Mouse (Mus musculus) left cerebral cortex, adult 9 months (tissue): ENCODE results near the gene Mdp1.
A peak's percentile ranks its signal among the peaks of the same experiment; 100 is the strongest.

Experiments used
- DNase-seq, 2 experiments: peaks; one replicate each; pipeline ENCODE4 v3.0.0; 2022; ENCODE audit warnings: low spot score in 2 of 2

Gene Mdp1

DNA sequence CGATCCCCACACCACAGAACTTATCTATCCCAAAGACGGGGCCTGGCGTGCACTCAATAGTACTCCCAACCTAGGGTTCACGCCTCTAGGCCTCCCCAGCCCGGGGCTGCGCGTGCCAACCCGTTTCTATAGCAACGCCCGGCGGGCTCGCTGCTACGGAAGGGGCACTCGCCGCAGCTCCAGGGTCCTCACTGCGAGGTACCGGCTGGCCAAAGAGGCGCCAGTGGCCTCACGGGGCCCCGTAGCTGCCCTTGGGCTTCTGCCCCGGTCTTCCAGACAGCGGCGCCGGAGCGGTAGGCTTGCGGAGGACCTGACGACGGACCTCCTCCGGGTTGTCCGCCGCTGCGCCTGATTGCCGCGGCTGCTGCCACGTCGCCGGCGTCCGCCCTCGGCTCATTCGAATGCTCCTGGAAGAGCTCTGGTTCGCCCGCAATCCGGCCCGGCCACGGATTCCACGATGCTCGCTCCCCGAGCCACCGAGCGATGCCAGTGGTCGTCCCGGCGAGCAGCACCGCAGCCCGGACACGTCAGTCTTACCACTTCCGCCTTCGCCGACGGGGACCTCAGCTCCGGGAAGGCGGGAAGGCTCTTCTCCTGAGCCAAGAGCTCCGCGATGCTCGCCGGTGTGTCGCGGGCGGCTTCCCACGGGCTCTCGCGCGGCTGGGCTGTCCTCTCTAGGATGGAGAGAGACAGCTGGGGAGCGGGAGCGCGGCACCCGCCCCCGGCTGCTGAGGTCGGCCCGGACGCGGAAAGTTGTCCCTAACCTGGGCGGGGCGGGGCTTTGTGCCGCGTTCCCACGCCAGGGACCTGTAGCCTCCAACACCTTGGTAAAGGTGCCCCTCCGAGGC, 17.0 kb downstream of the Mdp1 start, which contains the start of gene Tm9sf1:
Gene Tm9sf1 (minus strand): TSS at position 747 of the 848 bp plus-strand sequence.
- DNase-seq = peak; percentile 69 to 82

DNA sequence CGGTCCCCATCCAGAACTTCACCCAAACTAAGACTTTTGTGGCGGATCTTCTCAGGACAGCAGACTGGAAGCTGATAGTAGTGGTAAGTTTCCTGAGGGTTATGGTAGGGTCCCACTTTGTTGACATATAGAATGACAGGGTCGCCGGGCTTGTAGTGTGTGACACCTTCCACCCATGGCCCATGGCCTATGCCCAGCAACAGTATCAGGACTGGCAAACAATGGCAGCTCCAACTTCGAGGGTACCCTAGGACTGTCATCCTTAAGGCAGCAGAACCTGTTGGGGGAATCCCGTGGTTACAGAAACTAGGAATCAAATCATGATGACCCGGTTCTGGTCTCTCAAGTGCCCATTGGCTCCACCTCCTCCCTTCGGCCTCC, 17.6 kb downstream of the Mdp1 start:
- DNase-seq = no peak

DNA sequence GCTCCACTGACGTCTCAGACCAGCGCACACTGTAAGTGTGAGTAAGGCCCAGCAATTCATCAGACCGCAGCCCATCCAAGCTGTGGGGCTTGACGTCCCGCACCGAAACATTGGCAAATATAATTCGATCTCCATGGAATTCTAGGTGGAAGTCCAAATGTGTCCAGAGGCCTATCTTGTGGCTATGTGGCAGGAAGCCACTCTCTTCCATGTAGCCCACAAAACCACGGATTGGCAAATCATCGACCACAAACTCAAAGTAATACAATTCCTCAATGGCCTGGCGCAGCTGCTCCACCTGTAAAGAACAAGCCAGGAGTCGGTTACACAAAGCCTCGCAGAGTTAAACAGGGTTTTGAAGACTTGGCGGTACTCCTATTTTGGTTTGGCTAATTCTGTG, 19.0 kb downstream of the Mdp1 start:
- DNase-seq = no peak

DNA sequence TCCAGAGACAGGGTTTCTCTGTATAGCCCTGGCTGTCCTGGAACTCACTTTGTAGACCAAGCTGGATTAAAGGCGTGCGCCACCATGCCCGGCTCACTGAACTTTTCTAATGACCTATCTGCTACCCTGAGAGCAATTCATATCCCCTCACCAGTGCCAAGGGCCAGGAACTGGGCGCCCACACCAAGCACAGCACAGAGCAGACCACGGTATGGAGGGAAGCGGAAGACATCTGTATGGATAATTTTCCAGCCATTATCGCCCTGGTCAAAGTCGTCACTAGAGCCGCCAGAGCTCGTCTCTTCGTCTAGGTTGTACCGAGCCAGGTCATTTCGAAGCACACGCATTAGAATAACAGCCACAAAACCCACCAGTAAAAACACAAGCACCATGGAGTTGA, 19.5 kb downstream of the Mdp1 start:
- DNase-seq = no peak

DNA sequence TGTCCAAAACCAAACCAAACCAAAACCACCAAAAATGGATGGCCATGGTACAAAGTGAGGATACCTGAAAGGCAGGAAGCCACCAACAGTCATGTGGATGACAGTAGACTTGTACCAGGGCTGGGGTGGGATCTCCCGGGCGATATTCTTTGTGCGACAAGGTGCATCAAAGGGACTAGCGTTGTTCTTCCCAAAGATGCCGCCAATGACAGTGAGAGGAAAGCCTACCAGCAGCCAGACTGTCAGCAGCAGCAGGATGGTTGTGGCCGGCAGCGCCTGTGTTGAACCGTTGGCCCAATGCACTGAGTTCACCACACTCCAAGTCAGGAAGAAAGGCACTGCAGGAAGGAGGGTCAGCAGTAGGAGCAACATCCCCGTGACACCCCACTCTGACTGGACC, 22.5 kb downstream of the Mdp1 start, which contains the start of gene Gm49378:
Gene Gm49378 (minus strand): TSS at position 101 of the 400 bp plus-strand sequence.
- DNase-seq = no peak

DNA sequence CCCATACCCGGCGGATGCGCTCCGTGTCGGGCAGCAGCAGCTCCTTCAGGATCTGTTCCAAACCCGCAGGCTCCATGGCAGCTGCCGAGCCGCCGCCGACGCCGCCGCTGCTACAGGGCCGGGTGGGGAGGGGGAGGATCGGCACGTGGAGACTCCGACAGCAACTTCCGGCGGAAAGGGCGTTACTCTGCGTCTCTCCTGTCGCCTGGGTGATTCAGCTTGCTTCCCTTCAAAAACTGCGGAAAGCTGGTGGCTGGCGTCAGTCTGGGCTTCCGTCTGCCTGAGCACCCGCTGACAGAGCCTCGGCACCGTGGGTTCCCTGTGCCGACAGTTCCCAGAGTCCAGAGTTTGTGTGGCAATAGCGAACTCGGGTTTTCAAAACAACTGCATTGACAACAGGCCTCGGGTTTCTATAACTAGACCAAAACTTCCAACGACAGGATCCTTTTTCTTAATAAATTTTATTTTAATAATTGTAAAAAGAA, 24.7 kb downstream of the Mdp1 start, which contains the start of gene Ipo4:
Gene Ipo4 (minus strand): TSS at position 435 of the 485 bp plus-strand sequence.
- peak; percentile 75 to 89 for DNase-seq

DNA sequence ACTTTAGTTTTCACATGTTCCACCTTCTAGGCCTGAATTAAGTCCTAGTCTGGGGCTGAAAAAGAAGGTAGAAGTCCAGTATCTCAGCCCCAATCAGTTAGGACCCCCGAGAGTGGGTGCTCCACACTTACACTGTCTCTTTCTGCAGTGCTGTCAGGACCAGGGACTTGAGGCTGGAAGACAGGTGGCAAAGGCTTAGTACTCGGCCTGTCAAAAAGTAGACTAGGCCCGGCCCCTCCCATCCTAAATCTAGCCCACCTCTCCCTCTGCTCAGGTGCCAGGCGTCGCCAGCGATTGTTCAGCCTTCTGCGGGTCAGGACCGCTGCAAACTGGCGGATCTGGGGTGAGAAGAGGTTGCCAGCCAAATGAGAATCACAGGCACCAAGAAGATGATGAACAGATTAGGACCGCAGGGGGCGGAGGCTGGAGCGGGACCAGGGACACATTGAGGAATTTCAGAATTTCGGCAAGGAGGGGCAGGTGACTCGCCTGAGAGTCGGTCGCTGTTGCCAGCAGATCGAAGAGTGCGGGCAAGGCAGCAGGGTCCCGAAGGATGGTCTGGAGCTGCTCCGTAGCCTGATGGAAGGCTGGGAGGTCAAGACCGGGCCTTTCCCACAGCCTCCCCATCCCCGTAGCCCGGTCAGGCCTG, 25.3 kb downstream of the Mdp1 start:
- no peak for DNase-seq

DNA sequence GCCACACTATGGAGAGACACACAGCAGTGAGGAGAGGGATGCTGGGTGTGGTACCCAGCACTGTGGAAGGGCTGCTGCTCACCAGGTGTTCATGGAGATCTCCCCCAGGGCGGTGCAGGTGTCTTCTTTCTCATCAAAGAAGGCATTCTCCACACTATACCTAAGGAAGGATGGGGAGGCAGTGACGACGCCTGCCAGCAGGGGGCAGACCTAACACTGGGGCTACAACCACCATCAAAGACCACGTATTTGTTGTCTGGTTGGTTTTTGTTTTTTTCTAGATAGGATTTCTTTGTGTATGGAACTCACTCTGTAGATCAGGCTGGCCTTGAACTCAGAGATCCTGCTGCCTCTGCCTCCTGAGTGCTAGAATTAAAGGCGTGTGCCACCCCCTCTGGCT, 31.0 kb downstream of the Mdp1 start:
- DNase-seq = peak in 1 of 2 experiments; percentile 53

DNA sequence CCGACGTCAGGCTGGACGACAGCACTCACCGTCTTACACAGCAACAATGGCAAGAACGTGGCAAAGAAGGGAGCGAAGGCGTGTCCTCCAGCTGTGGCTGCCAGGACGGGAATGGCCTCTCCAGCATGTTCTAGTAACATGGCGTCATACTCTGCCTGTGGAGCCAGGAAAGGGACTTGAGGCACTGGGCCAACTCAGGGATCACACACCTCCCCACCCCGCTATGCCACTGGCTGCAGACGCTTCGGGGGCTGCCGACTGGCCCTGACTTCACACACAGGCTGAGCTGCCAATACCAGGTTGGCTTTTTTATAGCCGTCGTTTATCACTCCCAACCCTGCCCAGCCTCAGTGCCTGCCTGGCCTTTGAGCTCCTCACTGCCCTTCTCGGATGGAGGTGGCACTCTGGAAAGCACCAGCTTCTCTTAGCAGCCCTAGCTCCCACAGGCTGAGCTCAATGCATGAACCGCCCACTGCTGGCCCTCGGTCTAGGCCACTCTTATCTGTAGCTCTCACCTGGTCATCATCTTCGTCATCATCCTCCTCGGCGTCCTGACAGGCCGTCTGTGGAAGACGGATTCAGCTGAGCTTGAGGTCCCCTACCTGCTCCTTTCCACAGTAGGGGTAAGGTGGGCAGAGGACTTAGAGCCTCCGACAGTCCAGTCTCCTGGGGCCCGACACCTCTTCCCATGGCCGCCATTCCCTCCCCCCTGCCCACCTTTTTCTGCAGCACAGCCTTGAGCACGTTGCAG, 32.1 kb downstream of the Mdp1 start:
- no peak for DNase-seq

DNA sequence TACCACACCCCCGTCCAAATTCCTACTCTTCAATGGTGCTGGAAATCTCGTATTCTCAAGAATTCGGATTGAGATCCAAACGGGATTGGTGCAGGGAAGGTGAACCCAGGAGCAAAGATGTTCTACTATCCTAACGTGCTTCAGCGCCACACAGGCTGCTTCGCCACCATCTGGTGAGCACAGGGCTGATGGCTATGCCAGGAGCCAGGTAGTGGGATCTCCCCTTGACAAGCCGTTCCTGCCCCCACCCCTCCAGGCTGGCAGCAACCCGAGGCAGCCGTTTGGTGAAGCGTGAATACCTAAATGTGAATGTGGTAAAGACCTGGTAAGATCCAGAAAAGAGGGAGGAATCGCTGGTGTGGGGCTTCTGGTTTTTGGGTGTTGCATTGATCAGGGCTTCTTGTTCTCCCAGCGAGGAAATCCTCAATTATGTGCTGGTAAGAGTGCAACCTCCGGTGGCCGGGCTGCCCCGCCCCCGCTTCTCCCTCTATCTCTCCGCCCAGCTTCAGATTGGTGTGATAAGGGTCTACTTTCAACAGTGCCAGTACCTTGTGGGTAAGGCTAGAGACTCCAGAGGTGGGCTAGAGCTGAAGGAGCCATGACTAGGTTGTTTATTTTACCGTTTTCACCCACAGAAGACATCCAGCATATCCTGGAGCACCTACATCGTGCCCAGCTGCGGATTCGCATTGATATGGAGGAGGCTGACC, 41.7 kb downstream of the Mdp1 start:
- no peak for DNase-seq

DNA sequence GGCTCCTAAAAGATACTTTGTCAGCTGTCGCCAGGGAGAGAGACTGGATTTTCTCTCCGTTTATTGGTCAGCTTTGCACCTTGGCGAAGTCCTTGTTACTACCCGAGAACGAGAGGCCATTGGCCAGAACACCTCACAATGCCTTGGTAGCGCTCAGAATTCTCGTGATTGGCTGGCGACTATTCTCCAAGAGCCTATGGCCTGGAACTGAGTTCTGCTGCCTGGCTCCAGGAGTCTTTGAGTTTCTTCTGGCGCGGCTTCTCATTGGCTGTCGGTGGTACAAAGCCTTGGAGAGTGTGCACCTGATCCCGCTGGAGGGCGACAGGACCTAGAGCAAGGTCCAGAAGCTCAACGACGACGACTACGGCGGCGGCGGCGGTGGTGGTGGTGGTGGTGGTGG, 42.5 kb downstream of the Mdp1 start, which contains the start of gene Rec8:
Gene Rec8 (plus strand): TSS at position 216 of the 400 bp plus-strand sequence.
- no peak for DNase-seq

DNA sequence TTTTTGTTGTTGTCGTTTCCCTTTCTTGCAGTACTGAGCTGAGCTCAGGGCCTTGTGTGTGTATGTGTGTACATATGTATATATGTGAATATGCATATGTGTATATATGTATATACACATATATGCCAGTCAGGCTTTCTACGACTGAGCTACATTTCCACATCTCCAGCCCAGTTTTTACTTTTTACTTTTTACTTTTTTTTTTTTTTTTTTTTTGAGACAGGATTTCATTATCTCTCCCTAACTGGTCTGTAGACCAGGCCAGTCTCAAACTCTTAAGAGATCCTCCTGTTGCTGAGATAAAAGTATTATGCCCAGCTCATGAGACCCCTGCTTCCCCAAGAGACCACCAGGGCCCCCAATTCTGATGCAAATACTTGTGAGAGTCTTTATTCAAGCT, 43.5 kb downstream of the Mdp1 start:
- DNase-seq = no peak

DNA sequence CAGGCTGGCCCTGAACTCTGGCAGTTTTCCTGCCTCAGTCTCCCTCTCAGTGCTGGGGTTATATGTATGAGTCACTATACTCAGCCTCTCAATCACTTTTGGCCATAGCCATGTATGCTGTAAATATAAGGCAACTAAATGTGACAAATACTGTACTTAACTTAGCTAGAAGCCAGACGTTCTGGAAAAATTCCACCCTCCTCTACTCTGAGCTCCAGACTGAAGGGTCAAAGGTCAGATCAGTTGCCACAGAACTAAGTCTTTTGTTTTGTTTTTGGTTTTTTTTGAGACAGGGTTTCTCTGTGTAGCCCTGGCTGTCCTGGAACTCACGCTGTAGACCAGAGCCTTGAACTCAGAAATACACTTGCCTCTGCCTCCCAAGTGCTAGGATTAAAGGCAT, 44.4 kb downstream of the Mdp1 start:
- DNase-seq = no peak

DNA sequence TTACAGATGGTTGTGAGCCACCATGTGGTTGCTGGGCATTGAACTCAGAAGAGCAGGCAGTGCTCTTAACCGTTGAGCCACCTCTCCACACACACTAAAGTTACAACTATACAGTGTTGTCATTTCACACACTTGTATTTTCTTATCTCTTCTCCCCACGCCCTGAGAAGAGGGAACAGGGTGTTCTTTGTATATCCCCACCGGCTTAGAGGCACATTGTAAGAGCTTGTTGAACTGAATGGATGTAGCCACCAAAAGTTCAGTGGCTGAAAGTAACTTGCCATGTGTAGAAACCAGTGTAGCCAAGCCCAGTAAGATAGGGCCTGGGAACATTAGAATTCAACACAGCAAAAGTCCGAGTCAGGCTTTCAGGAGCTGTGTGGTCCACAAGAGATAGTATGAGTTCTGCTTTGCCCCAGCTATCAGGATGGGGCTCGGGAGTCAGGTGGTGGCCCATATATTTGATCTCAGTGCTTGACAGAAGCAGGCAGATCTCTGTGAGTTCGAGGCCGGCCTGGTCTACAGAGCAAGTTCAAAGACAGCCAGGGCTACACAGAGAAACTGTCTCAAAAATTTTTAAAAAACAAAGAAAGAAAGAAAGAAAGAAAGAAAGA, 45.6 kb downstream of the Mdp1 start:
- DNase-seq = no peak

DNA sequence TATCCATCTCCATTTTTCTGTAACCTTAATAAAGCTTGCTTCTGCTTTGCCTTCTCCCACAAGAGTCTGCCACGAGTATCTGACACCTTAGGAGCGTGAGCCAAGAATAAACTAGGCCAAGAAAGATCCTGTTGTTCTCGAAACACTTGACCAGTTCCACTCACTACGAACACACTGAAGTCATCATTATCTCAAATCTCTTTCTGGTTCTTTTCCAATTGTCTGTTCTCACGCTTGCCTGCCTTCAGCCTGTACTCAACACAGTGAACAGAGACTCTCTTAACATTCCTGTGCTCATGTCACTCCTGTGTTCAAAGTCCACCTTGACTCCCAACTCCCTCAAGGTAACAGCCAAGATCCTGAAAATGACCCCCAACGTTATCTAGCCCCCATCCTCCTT, 47.0 kb downstream of the Mdp1 start:
- DNase-seq = no peak

DNA sequence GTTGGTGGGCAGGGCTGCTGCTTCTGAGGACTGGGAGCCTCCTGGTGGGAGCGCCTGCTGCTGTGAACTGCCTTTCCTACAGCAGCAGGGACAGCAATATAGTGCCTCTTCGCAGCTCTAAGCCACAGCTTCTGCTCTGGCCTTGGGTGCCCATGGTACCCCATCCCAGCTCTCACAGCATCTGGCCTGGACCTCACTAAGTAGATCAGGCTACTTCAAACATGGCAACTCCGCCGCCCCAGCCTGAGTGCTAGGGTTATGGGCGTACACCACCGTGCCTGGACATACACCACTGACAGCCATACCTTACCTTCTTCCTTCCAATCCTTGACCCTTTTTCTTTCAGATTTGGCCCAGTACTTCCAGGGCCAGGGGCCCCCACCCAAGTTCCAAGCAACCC, 52.0 kb downstream of the Mdp1 start:
- no peak for DNase-seq
